Mouse (Mus musculus): ENCODE measurements around the gene Bcan. TPM values are rescaled to one million over a fixed set of nuclear protein-coding genes. Genes with fewer than 3 reads are reported as not detected.

Gene Bcan
- polyA plus RNA-seq, 1 experiment from 2014 or later, result 96.9 TPM

DNA sequence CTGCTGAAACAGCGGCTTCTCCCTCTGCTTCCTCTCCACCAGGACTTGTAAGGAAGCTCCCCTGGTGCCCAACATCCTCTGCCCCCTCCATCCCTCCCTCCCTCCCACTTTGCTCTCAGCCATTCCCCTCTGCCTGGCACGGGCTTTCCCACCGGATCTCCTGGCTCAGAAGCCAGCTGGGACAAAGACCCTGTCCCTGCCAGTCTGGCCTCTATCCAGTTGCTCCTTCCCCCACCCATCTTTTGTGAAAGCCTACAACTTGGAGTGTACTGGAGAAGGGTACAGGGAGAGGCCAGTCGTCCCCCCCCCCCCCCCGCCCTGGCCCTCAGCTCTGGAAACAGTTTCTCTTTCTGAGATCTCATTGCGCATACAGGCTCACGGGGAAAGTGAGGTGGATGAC is 1.3 kb downstream of the Bcan start:
- no peak overlapping the region; the same call in 1 of the 2 replicates for H3K27ac ChIP-seq (ENCODE audit: low read length)

GRCm38 (mm10) chr3:87996971-87997614 is 2.9 kb downstream of the Bcan start:
- no peak for ATAC-seq
- Histone ChIP-seq H3K9ac (ENCODE audit: low read depth, low read length) (peak overlapping the region; percentile 64), H3K27ac (ENCODE audit: low read length) (no peak overlapping the region), H3K4me2 (ENCODE audit: low read length) (peak overlapping the region; percentile 87), H3K36me3 (ENCODE audit: control insufficient read depth, insufficient read depth, low read length) (no peaks in the 10 kb centered on the region), H3K9me3 (replicated peaks; ENCODE audit: control insufficient read depth, low read length, poor library complexity, severe bottlenecking) (no peaks in the 10 kb centered on the region), H3K27me3 (ENCODE audit: control insufficient read depth, insufficient read depth, low read depth, low read length) (peaks cover 87% of the 10 kb centered on the region), H3K4me3 (ENCODE audit: low read depth, low read length) (peak overlapping the region; percentile 46), H3K4me1 (ENCODE audit: control insufficient read depth, insufficient read depth, low read length) (peaks cover 28% of the 10 kb centered on the region)
- WGBS, result 1% methylated on average over 49 of the region's 49 CpGs

More for the DNA sequence above, 1.3 kb downstream of the Bcan start:
- Histone ChIP-seq H3K4me3 (ENCODE audit: low read depth, low read length) (peak overlapping the region; percentile 45), H3K9ac (ENCODE audit: low read depth, low read length) (no peak overlapping the region), H3K4me2 (ENCODE audit: low read length) (no peak overlapping the region), H3K27me3 (ENCODE audit: control insufficient read depth, insufficient read depth, low read depth, low read length) (peaks cover 86% of the 10 kb centered on the region), H3K36me3 (ENCODE audit: control insufficient read depth, insufficient read depth, low read length) (no peaks in the 10 kb centered on the region), H3K4me1 (ENCODE audit: control insufficient read depth, insufficient read depth, low read length) (peaks cover 29% of the 10 kb centered on the region), H3K9me3 (replicated peaks; ENCODE audit: control insufficient read depth, low read length, poor library complexity, severe bottlenecking) (no peaks in the 10 kb centered on the region)
- peak; percentile 55; the same call in 1 of the 2 replicates for ATAC-seq
- WGBS, result 4% methylated on average over 6 of the region's 7 CpGs

DNA sequence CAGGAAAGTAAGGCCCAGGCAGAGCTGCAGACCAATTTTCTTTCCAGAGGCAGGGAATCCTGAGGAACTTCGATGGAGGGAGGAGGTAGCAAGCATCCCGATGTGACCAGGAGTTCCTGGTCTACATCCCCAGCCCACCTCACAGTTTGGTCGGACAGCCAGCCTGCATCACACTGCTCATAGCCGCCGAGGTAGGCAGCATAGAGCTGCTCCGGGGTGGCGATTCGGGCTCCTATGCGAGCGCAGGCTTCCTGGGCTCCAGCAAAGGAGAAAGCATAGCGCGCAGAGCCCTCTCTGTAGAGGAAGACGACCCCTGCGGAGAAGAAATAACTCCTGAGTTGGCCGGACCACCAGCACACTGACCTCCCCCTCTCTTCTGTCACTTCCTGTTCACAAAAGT is 3.6 kb downstream of the Bcan start:
- no peak overlapping the region for H3K9ac ChIP-seq (ENCODE audit: low read depth, low read length)
- 2% methylated on average over 15 of the region's 15 CpGs for WGBS
- no peaks in the 10 kb centered on the region for H3K9me3 ChIP-seq (replicated peaks; ENCODE audit: control insufficient read depth, low read length, poor library complexity, severe bottlenecking)
- H3K4me1 ChIP-seq (ENCODE audit: control insufficient read depth, insufficient read depth, low read length), result peaks cover 26% of the 10 kb centered on the region
- peak overlapping the region; percentile 46 for H3K4me3 ChIP-seq (ENCODE audit: low read depth, low read length)
- no peak for ATAC-seq
- H3K27ac ChIP-seq (ENCODE audit: low read length), result no peak overlapping the region
- H3K4me2 ChIP-seq (ENCODE audit: low read length), result peak overlapping the region; percentile 87
- H3K36me3 ChIP-seq (ENCODE audit: control insufficient read depth, insufficient read depth, low read length), result no peaks in the 10 kb centered on the region
- peaks cover 82% of the 10 kb centered on the region for H3K27me3 ChIP-seq (ENCODE audit: control insufficient read depth, insufficient read depth, low read depth, low read length)

DNA sequence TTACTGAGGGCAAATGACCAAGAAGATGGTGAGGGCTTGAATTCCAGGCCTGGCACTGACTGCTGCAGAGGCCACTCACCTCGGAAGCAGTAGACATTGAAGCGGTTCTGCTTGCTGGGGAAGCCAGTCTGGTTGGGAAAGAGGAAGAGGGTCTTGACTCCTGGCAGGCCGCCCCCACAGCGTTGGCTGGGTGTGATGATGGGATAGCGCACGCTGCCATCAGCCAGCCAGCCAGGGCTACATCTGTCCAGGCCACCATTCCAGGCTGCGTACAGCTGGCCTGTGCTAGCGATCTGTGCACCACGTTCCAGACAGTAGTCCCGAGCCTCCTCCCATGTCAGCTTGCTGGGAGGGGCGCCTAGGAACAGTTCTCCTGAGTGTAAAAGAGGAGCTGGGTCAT is 4.7 kb downstream of the Bcan start:
- Histone ChIP-seq H3K4me3 (ENCODE audit: low read depth, low read length) (no peak overlapping the region), H3K4me2 (ENCODE audit: low read length) (no peak overlapping the region), H3K9me3 (replicated peaks; ENCODE audit: control insufficient read depth, low read length, poor library complexity, severe bottlenecking) (no peaks in the 10 kb centered on the region), H3K27ac (ENCODE audit: low read length) (no peak overlapping the region), H3K27me3 (ENCODE audit: control insufficient read depth, insufficient read depth, low read depth, low read length) (peaks cover 72% of the 10 kb centered on the region), H3K9ac (ENCODE audit: low read depth, low read length) (no peak overlapping the region), H3K4me1 (ENCODE audit: control insufficient read depth, insufficient read depth, low read length) (peaks cover 21% of the 10 kb centered on the region), H3K36me3 (ENCODE audit: control insufficient read depth, insufficient read depth, low read length) (no peaks in the 10 kb centered on the region)
- 25% methylated on average over 11 of the region's 11 CpGs for WGBS
- ATAC-seq, result no peak

- Histone ChIP-seq H3K27me3 (ENCODE audit: control insufficient read depth, insufficient read depth, low read depth, low read length) (peaks cover 55% of the 10 kb centered on the region), H3K4me3 (ENCODE audit: low read depth, low read length) (no peak overlapping the region), H3K4me2 (ENCODE audit: low read length) (no peak overlapping the region), H3K9me3 (replicated peaks; ENCODE audit: control insufficient read depth, low read length, poor library complexity, severe bottlenecking) (no peaks in the 10 kb centered on the region), H3K4me1 (ENCODE audit: control insufficient read depth, insufficient read depth, low read length) (peaks cover 9% of the 10 kb centered on the region), H3K36me3 (ENCODE audit: control insufficient read depth, insufficient read depth, low read length) (no peaks in the 10 kb centered on the region), H3K27ac (ENCODE audit: low read length) (no peak overlapping the region), H3K9ac (ENCODE audit: low read depth, low read length) (no peak overlapping the region)
- WGBS, result 3% methylated on average over 6 of the region's 6 CpGs
- no peak for ATAC-seq
Measured at GRCm38 (mm10) chr3:87993436-87993835, 6.6 kb downstream of the Bcan start.

GRCm38 (mm10) chr3:87989935-87990334 is 10.1 kb downstream of the Bcan start:
- Histone ChIP-seq H3K27ac (ENCODE audit: low read length) (no peak overlapping the region), H3K27me3 (ENCODE audit: control insufficient read depth, insufficient read depth, low read depth, low read length) (peaks cover 22% of the 10 kb centered on the region), H3K9ac (ENCODE audit: low read depth, low read length) (no peak overlapping the region), H3K4me2 (ENCODE audit: low read length) (no peak overlapping the region), H3K4me3 (ENCODE audit: low read depth, low read length) (no peak overlapping the region), H3K36me3 (ENCODE audit: control insufficient read depth, insufficient read depth, low read length) (no peaks in the 10 kb centered on the region), H3K4me1 (ENCODE audit: control insufficient read depth, insufficient read depth, low read length) (peaks cover 15% of the 10 kb centered on the region), H3K9me3 (replicated peaks; ENCODE audit: control insufficient read depth, low read length, poor library complexity, severe bottlenecking) (no peaks in the 10 kb centered on the region)
- ATAC-seq, result no peak
- WGBS, result 38% methylated on average over 10 of the region's 10 CpGs

GRCm38 (mm10) chr3:87988068-87988467 is 12.0 kb downstream of the Bcan start:
- Histone ChIP-seq H3K4me3 (ENCODE audit: low read depth, low read length) (peak overlapping the region; percentile 32), H3K4me2 (ENCODE audit: low read length) (peak overlapping the region; percentile 51), H3K4me1 (ENCODE audit: control insufficient read depth, insufficient read depth, low read length) (peaks cover 16% of the 10 kb centered on the region), H3K36me3 (ENCODE audit: control insufficient read depth, insufficient read depth, low read length) (no peaks in the 10 kb centered on the region), H3K9ac (ENCODE audit: low read depth, low read length) (peak overlapping the region; percentile 33), H3K27ac (ENCODE audit: low read length) (peak overlapping the region; percentile 24), H3K27me3 (ENCODE audit: control insufficient read depth, insufficient read depth, low read depth, low read length) (peaks cover 8% of the 10 kb centered on the region), H3K9me3 (replicated peaks; ENCODE audit: control insufficient read depth, low read length, poor library complexity, severe bottlenecking) (no peaks in the 10 kb centered on the region)
- peak; percentile 16 for ATAC-seq
- WGBS, result 9% methylated on average over 15 of the region's 15 CpGs

DNA sequence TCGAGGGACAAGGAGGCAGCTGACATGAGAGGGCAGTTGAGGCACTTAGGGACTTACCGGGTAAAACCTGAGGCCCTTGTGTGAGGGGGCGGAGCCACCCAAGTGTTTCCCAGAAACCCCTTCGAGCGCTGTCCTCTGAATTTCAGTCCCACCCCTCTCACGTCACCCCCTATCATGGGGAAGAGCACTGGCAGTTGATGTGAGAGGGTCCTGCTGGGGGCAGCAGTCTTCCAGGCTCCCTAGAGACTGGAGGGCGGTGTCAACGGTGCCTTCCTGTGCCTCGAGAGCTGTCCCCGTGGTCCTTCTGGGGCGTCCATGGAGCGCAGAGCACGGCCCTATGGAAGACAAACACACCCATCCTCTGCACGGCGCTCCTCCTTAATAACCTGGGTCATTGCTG is 12.4 kb downstream of the Bcan start:
- Histone ChIP-seq H3K9me3 (replicated peaks; ENCODE audit: control insufficient read depth, low read length, poor library complexity, severe bottlenecking) (no peaks in the 10 kb centered on the region), H3K9ac (ENCODE audit: low read depth, low read length) (peak overlapping the region; percentile 49)
- ATAC-seq, result peak; percentile 79

DNA sequence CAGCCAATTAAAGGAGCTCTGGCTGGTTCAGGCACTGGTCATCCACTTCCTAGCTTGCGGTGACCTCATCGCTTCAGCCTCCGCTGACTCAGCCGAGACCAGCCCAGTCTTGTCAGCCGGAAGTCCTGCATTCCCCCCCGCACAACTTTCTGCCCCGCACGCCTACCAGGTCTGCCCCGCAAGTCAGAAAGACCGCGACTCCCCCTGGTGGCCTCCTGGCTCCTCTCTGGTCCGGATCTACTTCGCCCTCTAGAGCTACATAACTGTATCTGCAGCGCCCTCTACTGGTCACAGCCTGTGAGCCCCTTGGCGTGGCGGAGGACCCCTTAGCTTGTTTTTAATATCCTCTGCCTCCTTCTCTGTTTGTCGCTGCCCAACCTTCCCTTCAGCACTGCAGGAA is 13.2 kb downstream of the Bcan start:
- no peaks in the 10 kb centered on the region for H3K36me3 ChIP-seq (ENCODE audit: control insufficient read depth, insufficient read depth, low read length)
- peak; percentile 79 for ATAC-seq
- H3K9ac ChIP-seq (ENCODE audit: low read depth, low read length), result peak overlapping the region; percentile 49; the same call in 1 of the 2 replicates
- peak overlapping the region; percentile 51 for H3K4me2 ChIP-seq (ENCODE audit: low read length)
- H3K27me3 ChIP-seq (ENCODE audit: control insufficient read depth, insufficient read depth, low read depth, low read length), result peaks cover 2% of the 10 kb centered on the region; the same call in 1 of the 2 replicates
- H3K4me1 ChIP-seq (ENCODE audit: control insufficient read depth, insufficient read depth, low read length), result peaks cover 23% of the 10 kb centered on the region
- WGBS, result 0% methylated on average over 17 of the region's 17 CpGs
- no peaks in the 10 kb centered on the region for H3K9me3 ChIP-seq (replicated peaks; ENCODE audit: control insufficient read depth, low read length, poor library complexity, severe bottlenecking)
- H3K27ac ChIP-seq (ENCODE audit: low read length), result peak overlapping the region; percentile 24
- H3K4me3 ChIP-seq (ENCODE audit: low read depth, low read length), result peak overlapping the region; percentile 32

More for the DNA sequence above, 12.4 kb downstream of the Bcan start:
- Histone ChIP-seq H3K4me2 (ENCODE audit: low read length) (peak overlapping the region; percentile 51), H3K4me1 (ENCODE audit: control insufficient read depth, insufficient read depth, low read length) (peaks cover 19% of the 10 kb centered on the region), H3K27ac (ENCODE audit: low read length) (peak overlapping the region; percentile 24), H3K4me3 (ENCODE audit: low read depth, low read length) (peak overlapping the region; percentile 32), H3K27me3 (ENCODE audit: control insufficient read depth, insufficient read depth, low read depth, low read length) (peaks cover 4% of the 10 kb centered on the region; the same call in 1 of the 2 replicates), H3K36me3 (ENCODE audit: control insufficient read depth, insufficient read depth, low read length) (no peaks in the 10 kb centered on the region)
- WGBS, result under 1% methylated on average over 15 of the region's 15 CpGs
